Mouse (Mus musculus) C2C12 (cell line): ENCODE data around the gene Tbc1d17. TPM values are rescaled to one million over a fixed set of nuclear protein-coding genes. Genes with fewer than 3 reads are reported as not detected.

Experiments used
- H3K27me3 ChIP-seq: one replicate; pipeline ENCODE4 v1.6.1; 2011; ENCODE audit not compliant: control insufficient read depth, insufficient read depth, insufficient read length
- H3K36me3 ChIP-seq: one replicate; pipeline ENCODE4 v1.6.1; 2011; ENCODE audit not compliant: control insufficient read depth, insufficient read depth
- H3K4me3 ChIP-seq: one replicate; pipeline ENCODE4 v1.5.1; 2011; ENCODE audit warnings: mild to moderate bottlenecking, control low read depth; ENCODE audit not compliant: poor library complexity, insufficient read depth, severe bottlenecking
- H3K79me2 ChIP-seq: one replicate; pipeline ENCODE4 v1.6.1; 2011; ENCODE audit not compliant: control insufficient read depth, insufficient read depth
- H3K79me3 ChIP-seq: one replicate; pipeline ENCODE4 v1.6.1; 2011; ENCODE audit warnings: low read depth, control low read depth
- H3ac ChIP-seq: one replicate; pipeline ENCODE3; 2011; ENCODE audit warnings: low read depth; ENCODE audit not compliant: control insufficient read depth, insufficient read length
- CEBPB ChIP-seq: IDR thresholded peaks from one replicate; pipeline ENCODE4 v1.6.1; 2011; ENCODE audit warnings: low read depth, mild to moderate bottlenecking, control low read depth, moderate library complexity
- CTCF ChIP-seq: IDR thresholded peaks from one replicate; pipeline ENCODE4 v1.5.1; 2011; ENCODE audit not compliant: control insufficient read depth, insufficient read depth, insufficient read length
- FOSL1 ChIP-seq: IDR thresholded peaks from one replicate; pipeline ENCODE4 v1.8.0; 2011; ENCODE audit warnings: mild to moderate bottlenecking, low read length; ENCODE audit not compliant: poor library complexity, insufficient read depth, severe bottlenecking
- MAX ChIP-seq: IDR thresholded peaks from one replicate; pipeline ENCODE4 v1.6.1; 2011; ENCODE audit warnings: mild to moderate bottlenecking, control low read depth
- MYOD1 ChIP-seq: IDR thresholded peaks from one replicate; pipeline ENCODE4 v1.6.1; 2011; ENCODE audit warnings: low read depth; ENCODE audit not compliant: control insufficient read depth, insufficient read length
- MYOG ChIP-seq: IDR thresholded peaks from one replicate; pipeline ENCODE4 v1.6.1; 2011; ENCODE audit not compliant: control insufficient read depth, insufficient read length; ENCODE audit errors: extremely low read depth
- USF1 ChIP-seq: IDR thresholded peaks from one replicate; pipeline ENCODE4 v1.6.1; 2011; ENCODE audit warnings: low read depth, mild to moderate bottlenecking, control low read depth, moderate library complexity
- polyA plus RNA-seq: library from polyadenylated mRNA; unstranded; fragments of >200 nt; fragmentation: generic; extraction: Trizol; gene quantifications from one replicate; pipeline ENCODE4 v1.2.1, GENCODE M21; 2012; ENCODE audit warnings: missing spikeins

Tbc1d17 gene
- polyA plus RNA-seq, 1 experiment, result 38.4 TPM

GRCm38 (mm10) chr7:44817441-44817840, 31.4 kb downstream of the Tbc1d17 start:
- Histone ChIP-seq H3K79me2 (peaks cover 80% of the 10 kb centered on the region), H3ac (peak overlapping the region; percentile 88), H3K4me3 (peak overlapping the region; percentile 65), H3K79me3 (peaks cover 62% of the 10 kb centered on the region), H3K36me3 (peaks cover 42% of the 10 kb centered on the region), H3K27me3 (no peaks in the 10 kb centered on the region)
- TF ChIP-seq MAX, result no peak
- no peak for TF ChIP-seq MYOD1
- no peak for TF ChIP-seq MYOG
- TF ChIP-seq CTCF, result no peak
- no peak for TF ChIP-seq FOSL1
- no peak for TF ChIP-seq CEBPB
- TF ChIP-seq USF1, result no peak

- H3K27me3 ChIP-seq, result no peaks in the 10 kb centered on the region
- H3K36me3 ChIP-seq, result peaks cover 47% of the 10 kb centered on the region
- peaks cover 54% of the 10 kb centered on the region for H3K79me3 ChIP-seq
- peaks cover 71% of the 10 kb centered on the region for H3K79me2 ChIP-seq
- peak within 1 kb of the TSS; percentile 65 for H3K4me3 ChIP-seq
- no peak for TF ChIP-seq CEBPB
- no peak for TF ChIP-seq FOSL1
- TF ChIP-seq MAX, result no peak
- no peak for TF ChIP-seq MYOG
- TF ChIP-seq MYOD1, result no peak
- peak; percentile 3 for TF ChIP-seq CTCF
- TF ChIP-seq USF1, result no peak
- H3ac ChIP-seq, result peak within 1 kb of the TSS; percentile 88
Measured at GRCm38 (mm10) chr7:44816470-44817021, 32.3 kb downstream of the Tbc1d17 start, which contains the start of gene Atf5. TSS of gene Atf5 (minus strand) at chr7:44816658.

GRCm38 (mm10) chr7:44815721-44816469, 33.0 kb downstream of the Tbc1d17 start, which contains the start of the genes Nup62 and Il4i1:
TSS of gene Nup62 (plus strand) at chr7:44816088.
TSS of gene Il4i1 (plus strand) at chr7:44816387.
- TF ChIP-seq MYOG (no peak), MAX (peak; percentile 81)
- Histone ChIP-seq H3ac (peak within 1 kb of the TSS; percentile 88), H3K27me3 (no peaks in the 10 kb centered on the region), H3K4me3 (peak within 1 kb of the TSS; percentile 65), H3K36me3 (peaks cover 51% of the 10 kb centered on the region), H3K79me2 (peaks cover 64% of the 10 kb centered on the region), H3K79me3 (peaks cover 47% of the 10 kb centered on the region)

GRCm38 (mm10) chr7:44814952-44815553, 33.8 kb downstream of the Tbc1d17 start:
- TF ChIP-seq MYOD1 (no peak), FOSL1 (no peak), CEBPB (no peak), MYOG (no peak), MAX (no peak), CTCF (no peak), USF1 (no peak)
- Histone ChIP-seq H3K79me2 (peaks cover 56% of the 10 kb centered on the region), H3K36me3 (peaks cover 52% of the 10 kb centered on the region)

GRCm38 (mm10) chr7:44814423-44814822, 34.5 kb downstream of the Tbc1d17 start:
- no peaks in the 10 kb centered on the region for H3K27me3 ChIP-seq
- no peak for TF ChIP-seq CEBPB
- TF ChIP-seq MAX, result no peak
- TF ChIP-seq MYOD1, result no peak
- no peak for TF ChIP-seq USF1
- TF ChIP-seq FOSL1, result no peak
- TF ChIP-seq MYOG, result no peak
- TF ChIP-seq CTCF, result no peak
- H3ac ChIP-seq, result no peak overlapping the region
- peaks cover 50% of the 10 kb centered on the region for H3K79me2 ChIP-seq
- peaks cover 47% of the 10 kb centered on the region for H3K36me3 ChIP-seq
- H3K79me3 ChIP-seq, result peaks cover 33% of the 10 kb centered on the region
- no peak overlapping the region for H3K4me3 ChIP-seq

More at GRCm38 (mm10) chr7:44814952-44815553, 33.8 kb downstream of the Tbc1d17 start:
- peak overlapping the region; percentile 47 for H3ac ChIP-seq
- H3K79me3 ChIP-seq, result peaks cover 39% of the 10 kb centered on the region
- H3K27me3 ChIP-seq, result no peaks in the 10 kb centered on the region
- H3K4me3 ChIP-seq, result peak overlapping the region; percentile 36
